Mouse (Mus musculus) gastrocnemius, adult 18-20 months (tissue): ENCODE measurements around the gene AW822073. TPM values are rescaled to one million over a fixed set of nuclear protein-coding genes. Genes with fewer than 3 reads are reported as not detected.
"Not testable (repeated sequence)": the region's sequence is repeated elsewhere in the genome, so short reads cannot be mapped to it uniquely, and the experiment has no call there.

Source experiments
- DNase-seq: peaks from one replicate; pipeline ENCODE4 v3.0.0; 2021; ENCODE audit warnings: low spot score
- total RNA-seq, 2 experiments: library from RNA; stranded (reverse); gene quantifications; 2 replicates each; pipeline ENCODE4 v1.2.3; 2021

Gene AW822073
- total RNA-seq, 2 experiments from 2014 or later, result not detected

GRCm38 (mm10) chr10:58221571-58221970 is 3.2 kb downstream of the AW822073 start:
- DNase-seq, result not testable (repeated sequence)

DNA sequence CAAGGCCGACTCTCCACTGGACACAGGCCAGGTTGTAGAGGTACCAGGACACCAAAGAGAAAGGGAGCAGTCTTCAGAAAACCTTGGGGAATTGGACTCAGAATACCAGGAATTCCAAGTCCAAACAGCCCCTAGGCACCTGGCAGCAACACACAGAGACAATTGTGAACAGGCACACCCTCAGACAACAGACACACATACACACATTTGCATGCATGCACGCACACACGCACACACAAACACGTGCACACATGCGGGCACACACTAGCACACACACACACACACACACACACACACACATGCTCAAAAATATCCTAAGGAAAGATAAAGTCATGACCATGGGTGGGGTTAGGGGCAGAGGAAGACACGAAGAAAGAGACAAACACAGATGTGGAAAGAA is 4.0 kb downstream of the AW822073 start:
- DNase-seq, result no peak

DNA sequence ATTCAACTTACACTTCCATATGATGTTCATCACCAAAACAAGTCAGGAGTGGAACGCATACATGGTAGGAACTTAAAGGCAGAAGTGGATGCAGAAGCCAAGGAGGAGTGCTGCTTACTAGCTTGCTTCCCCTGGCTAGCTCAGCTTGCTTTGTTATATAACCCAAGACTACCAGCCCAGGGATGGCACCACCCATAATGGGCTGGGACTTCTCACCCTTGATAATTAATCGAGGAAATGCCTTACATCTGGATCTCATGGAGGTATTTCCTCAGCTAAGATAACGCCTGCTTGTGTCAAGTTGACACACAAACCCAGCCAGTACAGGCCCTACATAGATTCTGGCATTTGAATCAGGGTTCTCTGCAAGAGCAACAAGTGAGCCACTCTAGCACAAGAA is 7.4 kb downstream of the AW822073 start:
- DNase-seq, result no peak

DNA sequence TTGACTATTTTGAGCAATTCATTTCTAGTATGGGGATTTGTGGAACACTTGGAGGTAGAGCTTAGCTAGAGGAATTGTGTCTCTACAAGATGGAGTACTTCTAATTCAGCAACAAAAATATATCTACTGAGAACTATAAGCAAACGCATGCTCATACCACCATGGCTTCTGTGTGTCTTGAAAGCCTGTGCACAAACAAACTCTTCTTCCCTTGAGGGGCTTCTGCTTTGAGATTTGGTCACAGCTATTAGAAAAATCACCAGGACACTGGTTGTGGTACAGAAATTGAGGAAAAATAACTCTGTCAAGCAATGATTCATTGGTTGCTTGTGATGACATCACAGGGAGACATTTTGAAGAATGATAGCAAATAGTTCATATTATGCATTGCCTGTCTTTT is 9.4 kb downstream of the AW822073 start:
- DNase-seq, result no peak

GRCm38 (mm10) chr10:58214934-58215333 is 9.8 kb downstream of the AW822073 start:
- no peak for DNase-seq

DNA sequence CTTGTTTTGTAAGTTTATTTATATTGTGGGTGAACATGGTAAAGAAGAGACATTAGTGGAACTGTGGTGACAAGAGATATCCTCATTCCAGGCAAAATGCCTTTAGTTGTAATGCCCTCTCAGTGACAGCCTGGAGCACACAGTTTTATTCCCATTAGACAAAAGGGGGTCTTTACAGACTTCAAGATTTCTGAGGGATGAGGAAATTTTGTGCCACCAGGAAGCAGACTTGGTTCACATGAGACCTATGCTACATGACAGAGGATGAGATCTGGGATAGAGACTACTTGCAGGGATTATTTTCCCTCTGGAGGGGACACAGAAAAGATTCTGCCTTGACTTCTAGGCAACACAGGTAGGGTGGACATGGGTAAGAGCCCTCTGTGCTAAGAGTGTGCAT is 10.2 kb downstream of the AW822073 start:
- DNase-seq, result no peak

GRCm38 (mm10) chr10:58212230-58212629 is 12.5 kb downstream of the AW822073 start:
- DNase-seq, result no peak

GRCm38 (mm10) chr10:58211213-58211612 is 13.5 kb downstream of the AW822073 start:
- DNase-seq, result no peak

- no peak for DNase-seq
These were observed 14.2 kb downstream of the AW822073 start for GRCm38 (mm10) chr10:58210514-58210913.

DNA sequence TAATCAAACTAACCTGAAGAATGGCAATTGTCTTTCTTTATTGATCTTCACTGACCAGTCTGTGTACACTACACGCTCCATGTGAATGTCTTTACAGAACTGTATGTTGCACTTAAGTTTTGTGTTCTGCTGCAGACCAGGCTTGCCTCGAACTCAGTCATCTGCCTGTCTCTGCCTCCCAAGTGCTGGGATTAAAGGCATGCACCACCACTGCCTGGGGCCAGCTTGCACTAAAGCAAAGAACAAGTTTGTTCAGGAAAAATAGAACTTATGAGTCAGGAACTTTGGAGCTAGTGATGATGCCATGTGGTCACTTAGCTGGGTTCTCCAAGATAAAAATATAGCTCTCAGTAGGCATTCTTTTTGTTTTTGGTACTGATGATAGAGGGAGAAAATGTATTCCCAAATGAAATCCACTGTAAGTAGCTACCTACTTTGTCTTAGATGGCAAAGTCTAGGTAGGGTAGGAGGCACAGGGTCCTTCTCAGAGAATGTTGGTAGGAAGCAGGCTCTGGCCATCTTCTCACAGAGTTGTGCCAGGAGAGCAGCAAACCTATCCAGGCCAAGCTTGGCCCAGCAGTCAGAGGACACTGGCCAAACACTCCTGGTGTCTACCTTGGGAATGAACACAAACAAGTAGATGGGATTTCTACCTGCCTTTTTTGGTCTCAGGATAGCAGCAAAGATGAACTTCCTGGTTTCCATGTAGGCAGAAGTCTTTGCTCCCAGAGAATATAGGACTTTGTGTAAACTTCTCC is 14.8 kb downstream of the AW822073 start:
- DNase-seq, result no peak

- DNase-seq, result no peak
These were observed 17.9 kb downstream of the AW822073 start for GRCm38 (mm10) chr10:58206639-58207404.

GRCm38 (mm10) chr10:58205986-58206385 is 18.7 kb downstream of the AW822073 start:
- no peak for DNase-seq

Other genes with a start within 250 kb of the AW822073 start
- not detected for gene Duxf3, start 7.7 kb upstream of the AW822073 start, total RNA-seq
- not detected for gene Gm4981, start 11.8 kb upstream of the AW822073 start, total RNA-seq
- 10 to 100 TPM; 18.8 to 25.7 TPM for gene Gcc2, start 30.6 kb upstream of the AW822073 start, total RNA-seq
- gene Lims1, start 98.5 kb upstream of the AW822073 start, total RNA-seq, result 10 to 100 TPM; 38.1 to 55.4 TPM
- gene Ranbp2, start 222.0 kb upstream of the AW822073 start, total RNA-seq, result 10 to 100 TPM; 42.0 to 47.0 TPM